Mouse (Mus musculus): ENCODE measurements around the gene Epha2.

- TF ChIP-seq CTCF (IDR thresholded peaks at IDR 0.05; ENCODE audit: extremely low read depth, insufficient read length, insufficient replicate concordance, low read depth, low read length) (no peak), POLR2A (IDR thresholded peaks at IDR 0.05; ENCODE audit: low read depth, low read length) (no peak)
Observed at GRCm38 (mm10) chr4:141306057-141306456, 5.0 kb downstream of the Epha2 start.

Measured in small intestine, adult 2 months (tissue).